Mouse (Mus musculus) adrenal gland, postnatal 14 days (tissue): ENCODE data around the gene Hyou1. TPM values are rescaled to one million over a fixed set of nuclear protein-coding genes. Genes with fewer than 3 reads are reported as not detected.
A peak's percentile ranks its signal among the peaks of the same experiment; 100 is the strongest.
"Not testable (repeated sequence)": the region's sequence is repeated elsewhere in the genome, so short reads cannot be mapped to it uniquely, and the experiment has no call there.

ENCODE experiments used
- DNase-seq: peaks from one replicate; pipeline ENCODE4 v3.0.0; 2021; ENCODE audit warnings: mixed read lengths
- total RNA-seq: library from RNA; stranded (reverse); gene quantifications from 2 replicates; pipeline ENCODE4 v1.2.3, GENCODE M21; 2021

Gene Hyou1
- total RNA-seq, 1 experiment from 2014 or later, result 122 TPM

DNA sequence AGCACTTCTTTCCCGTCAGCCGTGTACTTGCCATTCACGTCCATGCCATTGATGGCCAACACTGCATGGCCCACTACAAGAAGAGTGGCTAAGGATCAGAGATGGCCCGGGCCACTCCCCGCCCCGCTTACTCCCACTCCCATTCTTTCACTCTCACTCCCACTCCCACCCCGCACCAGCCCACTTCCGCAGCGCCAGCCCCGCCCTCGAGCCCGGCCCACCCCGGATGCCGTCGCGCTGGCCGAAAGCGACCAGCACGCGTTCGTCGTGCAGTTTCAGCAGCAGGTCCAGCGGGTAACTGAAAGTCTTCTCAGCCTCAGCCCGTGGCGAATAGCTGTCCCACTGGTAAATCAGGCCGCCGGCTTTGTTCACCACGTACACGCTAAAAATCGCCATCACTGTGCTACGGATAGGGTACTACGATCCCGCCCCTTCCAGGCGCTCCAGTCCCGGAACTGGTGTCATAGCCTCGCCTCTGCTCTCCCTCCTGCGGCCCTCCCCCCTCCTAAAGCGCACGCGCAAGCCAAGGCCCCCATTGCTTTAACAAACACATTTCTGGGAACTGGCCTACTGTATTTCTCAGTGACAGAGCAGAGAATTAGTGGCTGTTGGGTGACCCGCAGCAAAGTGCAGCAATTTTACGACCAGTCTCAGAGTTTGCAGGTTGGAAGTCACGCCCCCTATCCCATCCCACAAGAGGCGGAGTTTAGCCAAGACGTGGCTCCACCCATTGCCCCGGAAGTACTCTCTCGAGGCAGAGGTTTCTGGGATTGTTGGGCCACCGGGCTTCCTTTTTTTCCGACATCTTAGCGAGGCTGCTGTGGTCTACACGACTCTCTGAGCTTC, 27.8 kb downstream of the Hyou1 start, which contains the start of the genes Rps25 and Trappc4:
Gene Rps25, plus strand, starts transcription at position 234 of the 846 bp plus-strand sequence.
Gene Trappc4, minus strand, starts transcription at position 695 of the 846 bp plus-strand sequence.
- DNase-seq, result peak; percentile 96

DNA sequence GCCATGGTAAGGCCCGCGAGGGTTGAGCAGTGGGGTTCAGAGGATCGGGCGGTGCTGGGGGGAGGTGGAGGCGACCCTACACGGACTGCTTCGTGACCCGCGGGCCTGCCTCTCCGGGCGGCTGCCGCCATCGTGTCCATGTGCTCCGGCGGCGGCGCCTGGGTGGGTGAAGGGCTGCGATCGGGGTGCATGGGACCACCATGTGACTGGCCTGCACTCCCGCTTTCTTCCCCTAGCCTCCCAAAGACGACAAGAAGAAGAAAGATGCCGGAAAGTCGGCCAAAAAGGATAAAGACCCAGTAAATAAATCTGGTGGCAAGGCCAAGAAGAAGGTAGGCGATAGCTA, 28.4 kb downstream of the Hyou1 start:
- no peak for DNase-seq

DNA sequence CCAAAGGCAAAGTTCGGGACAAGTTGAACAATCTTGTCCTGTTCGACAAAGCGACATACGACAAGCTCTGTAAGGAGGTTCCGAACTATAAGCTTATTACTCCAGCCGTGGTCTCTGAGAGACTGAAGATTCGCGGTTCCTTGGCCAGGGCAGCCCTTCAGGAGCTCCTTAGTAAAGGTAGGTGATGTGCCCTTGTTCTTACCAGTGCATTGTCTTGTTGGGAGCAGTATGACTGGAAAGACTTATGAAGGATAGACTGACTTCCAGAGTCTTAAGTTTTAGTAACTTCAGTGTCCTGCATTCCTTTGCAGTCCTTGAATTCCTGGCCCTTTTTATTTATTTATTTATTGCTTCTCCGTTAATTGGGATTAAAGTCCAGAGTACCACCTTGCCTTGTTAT, 29.4 kb downstream of the Hyou1 start:
- DNase-seq, result not testable (repeated sequence)

DNA sequence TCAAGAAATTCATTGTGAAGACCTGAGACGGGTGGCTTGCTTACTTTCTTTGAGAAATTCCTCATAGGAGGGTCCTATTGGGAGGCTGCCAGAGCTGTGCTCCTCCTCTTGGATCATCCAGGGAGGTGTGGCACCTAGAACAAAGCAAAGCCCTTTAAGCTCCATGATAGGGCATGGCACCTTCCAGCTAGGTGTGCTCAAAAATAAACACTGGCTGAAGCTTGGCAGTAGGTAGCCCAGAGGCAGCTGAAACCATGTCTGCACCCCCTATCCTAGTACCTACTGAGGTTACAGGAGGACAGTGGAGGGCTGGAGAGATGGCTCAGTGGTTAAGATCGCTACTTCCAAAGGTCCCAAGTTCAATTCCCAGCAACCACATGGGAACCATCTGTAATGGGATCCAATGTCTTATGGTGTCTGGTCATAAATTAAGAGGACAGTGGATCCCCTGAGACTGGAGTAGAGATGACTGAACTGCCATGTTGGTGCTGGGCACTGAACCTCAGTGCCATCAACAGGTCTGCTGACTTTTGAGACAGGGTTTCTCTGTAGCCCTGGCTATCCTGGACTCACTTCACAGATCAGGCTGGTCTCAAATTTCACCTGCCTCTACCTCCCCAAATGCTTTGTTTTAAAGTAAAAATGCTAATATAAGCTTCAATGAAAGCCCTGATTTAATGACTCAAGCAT, 31.5 kb downstream of the Hyou1 start:
- no peak for DNase-seq

DNA sequence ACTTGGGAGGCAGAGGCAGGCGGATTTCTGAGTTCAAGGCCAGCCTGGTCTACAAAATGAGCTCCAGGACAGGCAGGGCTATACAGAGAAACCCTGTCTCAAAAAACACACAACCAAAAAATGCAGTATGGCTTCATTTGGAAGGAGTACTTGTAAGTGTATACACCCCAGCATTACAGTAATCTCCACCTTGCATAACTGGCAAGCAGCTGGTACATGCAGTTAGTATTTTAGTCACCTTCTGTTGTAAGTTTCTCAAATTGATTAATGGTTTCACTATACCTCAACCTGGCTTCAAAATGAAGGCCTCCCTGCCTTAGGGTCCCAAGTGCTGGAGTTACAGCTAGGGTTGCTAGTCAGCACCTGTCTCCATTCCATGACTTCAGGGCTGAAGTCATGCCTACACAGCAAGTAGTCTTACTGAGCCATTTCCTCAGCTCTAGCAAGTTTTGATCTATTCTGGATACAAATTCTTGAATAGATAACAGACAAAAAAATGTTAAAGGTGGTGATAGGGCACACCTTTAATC, 32.4 kb downstream of the Hyou1 start:
- no peak for DNase-seq

DNA sequence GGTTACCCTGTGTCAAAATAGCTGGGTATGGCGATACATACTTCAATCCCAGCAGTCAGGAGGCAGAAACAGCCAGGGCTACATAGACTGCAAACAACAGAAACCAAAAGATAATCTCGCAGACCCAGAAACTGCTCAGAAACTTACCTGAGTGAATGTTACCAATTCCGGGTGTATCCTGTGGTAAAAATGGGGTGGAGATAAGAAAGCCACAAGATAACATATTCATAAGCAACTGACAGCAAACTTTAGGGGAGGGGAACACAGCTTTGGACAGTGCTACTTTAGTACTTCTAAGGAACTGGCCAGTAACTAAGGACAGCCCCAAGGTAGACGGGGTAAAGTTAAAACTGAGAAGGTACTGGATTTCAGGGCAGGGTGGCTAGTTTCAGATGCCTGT, 33.0 kb downstream of the Hyou1 start:
- no peak for DNase-seq

DNA sequence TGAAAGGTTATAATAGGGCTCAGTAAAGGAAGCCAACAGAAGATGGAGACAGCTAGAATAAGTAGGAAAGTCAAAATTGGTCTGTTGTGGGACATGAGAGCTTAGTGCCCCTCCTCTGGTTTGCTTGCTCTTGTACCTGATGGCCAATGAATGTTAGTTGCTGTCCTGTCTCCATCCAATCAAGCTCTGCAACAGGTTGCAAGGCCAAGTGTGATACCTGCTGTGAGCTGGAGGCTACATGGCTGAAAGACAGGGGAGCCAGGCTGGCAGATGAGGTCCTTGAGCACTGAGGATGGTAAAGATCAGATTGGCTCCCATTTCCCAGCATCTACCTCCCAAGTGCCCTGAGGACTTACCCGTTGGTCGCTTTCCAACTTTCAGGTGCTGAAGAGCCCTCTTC, 33.5 kb downstream of the Hyou1 start:
- DNase-seq, result no peak

DNA sequence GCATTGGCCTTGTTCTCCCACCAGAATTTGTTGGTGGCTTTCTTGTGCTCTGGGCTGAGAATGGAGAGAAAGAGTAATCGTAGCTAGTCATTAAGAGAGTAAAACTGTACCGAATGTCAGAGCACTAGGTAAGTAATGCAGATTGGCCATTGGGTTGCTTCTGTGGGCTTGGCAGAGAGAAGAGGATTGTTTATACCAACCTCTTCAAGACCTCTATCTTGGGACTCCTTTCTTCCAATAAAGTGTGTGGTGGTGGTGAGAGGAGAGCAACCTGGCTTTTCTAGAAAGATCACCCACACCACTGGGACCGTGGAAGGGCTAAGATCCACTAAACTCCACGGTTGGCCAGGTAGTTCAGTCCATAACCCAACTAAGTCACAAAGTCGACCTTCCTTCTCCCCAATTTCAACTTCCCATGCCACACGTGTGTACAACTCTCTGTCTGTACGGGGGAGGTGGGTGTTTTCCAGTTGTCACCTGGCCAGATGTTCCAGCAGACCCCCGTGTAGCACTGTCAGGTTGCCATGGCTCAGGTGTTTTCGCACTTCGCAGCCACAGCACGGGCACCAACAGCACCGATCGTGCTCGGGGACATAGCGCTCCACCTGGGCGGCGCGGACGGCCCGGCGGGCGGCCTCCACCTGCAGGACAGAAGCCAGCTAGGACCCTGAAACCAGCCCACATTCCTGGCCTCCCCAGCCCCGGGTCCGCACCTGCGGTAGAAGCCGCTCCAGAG, 38.0 kb downstream of the Hyou1 start:
- no peak for DNase-seq

DNA sequence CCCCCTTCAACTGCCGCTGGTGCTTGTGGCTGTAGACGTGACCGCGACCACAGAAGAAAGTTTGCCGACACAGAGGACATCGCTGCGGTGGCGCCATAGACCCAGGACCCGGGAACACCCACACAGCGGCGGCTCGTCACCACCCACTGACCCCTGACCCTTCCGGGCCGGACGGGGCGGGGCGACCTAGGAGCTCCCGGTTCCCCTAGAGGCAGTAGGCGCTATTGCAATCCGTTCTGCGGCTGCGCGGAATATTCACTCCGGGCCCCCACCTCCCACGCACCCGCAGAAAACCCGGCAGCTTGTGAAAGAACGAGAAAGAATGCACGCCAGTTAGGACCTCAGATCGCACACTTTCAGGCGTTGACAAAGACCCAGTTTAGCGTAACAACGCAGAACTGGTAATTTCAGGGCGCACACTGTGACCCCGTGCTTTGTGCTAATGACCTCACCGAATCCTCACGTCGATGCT, 38.6 kb downstream of the Hyou1 start:
- DNase-seq, result peak; percentile 98

DNA sequence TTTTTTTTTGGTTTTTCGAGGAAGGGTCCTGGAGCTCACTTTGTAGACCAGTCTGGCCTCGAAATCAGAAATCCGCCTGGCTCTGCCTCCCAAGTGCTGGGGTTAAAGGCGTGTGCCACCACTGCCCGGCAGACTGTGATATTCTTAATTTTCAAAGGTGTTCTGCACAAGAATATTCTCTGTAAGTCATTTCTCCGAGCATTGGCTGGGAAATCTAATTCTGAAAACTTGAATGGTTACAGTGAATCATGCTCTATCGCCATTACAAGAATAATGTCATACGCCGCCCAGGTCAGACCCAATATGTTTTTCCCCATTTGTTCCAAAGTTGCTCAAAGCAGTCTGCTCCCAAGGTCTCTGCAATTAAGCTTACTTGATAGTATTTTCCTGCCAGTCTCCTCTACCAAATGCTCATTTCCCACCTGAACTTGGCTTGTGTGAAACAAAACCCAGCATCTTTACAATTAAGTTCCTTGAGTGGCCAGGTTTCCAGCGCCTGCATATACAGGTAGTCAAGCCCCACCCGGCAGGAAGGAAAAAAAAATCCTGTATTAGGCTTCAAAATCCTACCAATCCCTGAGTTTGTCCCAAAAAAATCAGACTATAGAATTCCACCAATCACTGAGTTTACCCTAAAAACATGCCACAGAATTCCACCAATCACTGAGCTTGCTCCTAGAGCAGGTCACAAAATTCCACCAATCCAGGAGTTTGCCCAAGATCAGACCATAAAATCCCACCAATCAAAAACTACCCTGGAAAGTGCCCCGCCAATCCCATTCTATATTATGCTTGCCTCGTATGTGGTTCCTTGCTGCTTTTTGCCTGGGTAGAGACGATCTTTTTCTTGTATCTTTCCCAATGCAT, 39.5 kb downstream of the Hyou1 start, which contains the start of gene Ccdc84:
Gene Ccdc84, minus strand, starts transcription at position 51 of the 867 bp plus-strand sequence.
- no peak for DNase-seq

DNA sequence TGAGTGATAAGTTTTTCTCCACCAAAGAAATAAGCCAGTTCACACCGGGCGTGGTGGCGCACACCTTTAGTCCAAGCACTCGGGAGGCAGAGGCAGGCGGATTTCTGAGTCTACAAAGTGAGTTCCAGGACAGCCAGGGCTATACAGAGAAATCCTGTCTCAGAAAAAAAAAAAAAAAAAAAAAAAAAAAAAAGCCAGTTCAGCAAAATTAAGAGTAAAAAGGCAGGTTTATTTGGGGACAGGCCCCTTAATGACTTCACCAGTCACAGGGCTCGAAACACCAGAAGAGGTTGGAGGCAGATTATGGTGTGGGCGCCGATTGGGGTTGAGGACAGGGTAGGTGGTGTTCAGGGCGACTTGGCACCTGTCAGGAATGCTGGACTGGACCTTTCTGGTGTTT, 40.4 kb downstream of the Hyou1 start:
- DNase-seq, result not testable (repeated sequence)

DNA sequence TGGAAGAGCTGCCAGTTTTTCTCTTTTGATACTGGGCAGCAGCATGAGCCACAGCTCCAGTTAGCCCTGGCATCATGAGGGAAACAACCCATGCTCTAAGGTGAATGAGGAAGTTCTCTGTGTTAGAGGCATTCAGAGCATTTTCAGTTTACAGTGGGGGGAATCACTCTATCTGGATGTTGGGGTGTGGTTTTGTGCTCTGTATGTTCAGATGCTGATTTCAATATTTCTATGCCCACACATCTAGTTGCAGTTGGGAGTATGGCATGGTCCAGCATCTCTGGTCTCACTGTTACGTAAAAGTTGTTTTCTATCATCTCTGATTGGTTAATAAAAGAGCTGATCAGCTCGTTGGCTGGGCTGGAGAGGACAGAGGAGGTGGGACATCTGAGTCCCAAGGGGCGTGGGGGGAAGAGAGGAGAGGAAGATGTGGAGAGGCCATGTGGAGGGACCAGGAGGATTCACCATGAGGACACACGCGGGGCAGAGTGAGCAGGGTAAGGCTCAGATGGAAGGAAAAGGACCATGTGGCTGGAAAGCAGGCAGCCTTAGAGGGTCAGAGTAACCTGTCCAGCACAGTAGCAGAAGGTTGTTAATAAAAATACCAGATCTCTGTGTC, 41.1 kb downstream of the Hyou1 start:
- DNase-seq, result no peak

DNA sequence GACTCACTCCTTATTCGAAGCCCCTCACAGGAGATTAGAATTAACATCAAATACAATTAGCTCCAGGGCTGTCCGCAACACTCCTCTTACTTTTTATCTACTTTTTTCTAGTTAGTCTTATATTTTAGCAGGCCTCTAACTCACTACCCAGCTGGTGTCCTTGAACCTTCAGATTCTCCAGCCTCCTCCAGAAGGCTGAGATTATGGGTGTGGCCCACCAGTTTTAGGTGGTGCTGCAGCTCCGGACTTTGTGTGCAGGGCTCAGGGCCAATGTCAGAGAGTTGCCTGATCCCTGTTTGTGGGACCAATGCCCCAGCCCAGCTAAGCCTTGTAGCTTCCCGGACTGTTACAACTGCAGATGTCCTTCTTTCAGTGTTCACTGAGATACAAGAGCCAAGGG, 44.3 kb downstream of the Hyou1 start:
- no peak for DNase-seq

DNA sequence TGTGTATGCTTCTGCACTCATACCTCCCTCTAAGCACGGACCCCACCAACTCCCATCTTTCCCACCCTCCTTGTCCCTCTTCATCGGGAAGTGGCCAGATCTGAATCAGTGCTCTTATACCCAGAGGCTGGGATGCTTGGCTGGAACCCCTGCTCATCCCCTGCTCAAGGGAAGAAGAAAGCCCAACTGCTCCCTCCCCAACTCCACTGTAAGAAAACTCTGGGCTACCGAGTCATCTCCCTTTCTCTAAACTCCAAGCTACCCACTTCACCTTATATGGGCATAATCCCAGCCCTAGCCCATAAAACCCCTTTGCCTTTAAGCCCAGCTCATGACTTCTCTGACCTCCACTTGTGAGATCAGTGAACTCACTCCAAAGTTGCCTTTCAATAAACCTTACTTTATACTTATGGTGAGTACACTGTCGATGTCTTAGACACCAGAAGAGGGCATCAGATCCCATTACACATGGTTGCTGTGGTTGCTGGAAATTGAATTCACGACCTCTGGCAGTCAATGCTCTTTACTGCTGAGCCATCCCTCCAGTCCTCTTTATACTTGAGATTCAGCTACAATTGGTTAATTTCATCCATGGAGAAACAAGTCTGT, 53.4 kb downstream of the Hyou1 start:
- DNase-seq, result no peak

DNA sequence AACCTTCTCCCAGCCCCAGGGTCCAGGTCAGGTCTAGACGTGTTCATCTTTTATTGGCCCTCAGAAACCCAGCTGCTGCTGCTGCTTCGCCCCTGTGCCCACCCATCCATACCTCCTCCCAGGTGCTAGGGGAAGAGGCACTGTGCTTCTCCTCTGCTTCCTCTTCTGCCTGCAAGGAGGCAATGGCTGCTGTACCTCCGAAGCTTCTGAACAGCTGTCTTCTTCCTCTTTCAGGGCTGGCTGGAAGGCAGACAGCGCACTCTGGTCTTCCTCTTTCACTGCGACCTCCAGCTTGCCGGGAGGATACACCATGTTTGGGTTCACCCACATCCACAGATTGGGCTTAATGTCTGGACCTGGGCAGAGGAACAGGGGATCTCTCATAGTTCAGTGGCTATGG, 56.5 kb downstream of the Hyou1 start:
- DNase-seq, result no peak

DNA sequence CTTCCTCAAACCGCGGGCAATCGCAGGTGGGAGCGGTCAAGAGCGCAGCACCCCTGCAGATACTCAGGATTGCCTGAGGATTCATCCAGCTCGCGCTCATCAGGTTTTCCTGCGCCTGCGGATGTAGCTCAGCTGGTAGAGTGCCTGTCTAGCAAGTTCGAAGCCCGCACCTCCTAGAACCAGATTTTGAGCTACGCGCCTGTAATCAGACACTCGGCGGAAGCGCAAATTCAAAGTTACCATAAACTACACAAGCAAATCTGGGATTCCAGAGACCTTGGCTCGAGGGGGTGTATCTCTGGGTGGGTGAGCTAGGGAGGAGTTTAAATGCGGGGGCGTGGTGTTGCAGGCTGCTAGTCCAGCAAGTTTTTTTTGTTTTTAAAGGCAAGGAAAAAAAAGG, 61.7 kb downstream of the Hyou1 start, which contains the start of gene Foxr1:
Gene Foxr1, minus strand, starts transcription at position 176 of the 400 bp plus-strand sequence.
- no peak for DNase-seq
